Mouse (Mus musculus): Measurements from ENCODE around the gene Pdlim7.
A peak's percentile ranks its signal among the peaks of the same experiment; 100 is the strongest.

Gene Pdlim7

DNA sequence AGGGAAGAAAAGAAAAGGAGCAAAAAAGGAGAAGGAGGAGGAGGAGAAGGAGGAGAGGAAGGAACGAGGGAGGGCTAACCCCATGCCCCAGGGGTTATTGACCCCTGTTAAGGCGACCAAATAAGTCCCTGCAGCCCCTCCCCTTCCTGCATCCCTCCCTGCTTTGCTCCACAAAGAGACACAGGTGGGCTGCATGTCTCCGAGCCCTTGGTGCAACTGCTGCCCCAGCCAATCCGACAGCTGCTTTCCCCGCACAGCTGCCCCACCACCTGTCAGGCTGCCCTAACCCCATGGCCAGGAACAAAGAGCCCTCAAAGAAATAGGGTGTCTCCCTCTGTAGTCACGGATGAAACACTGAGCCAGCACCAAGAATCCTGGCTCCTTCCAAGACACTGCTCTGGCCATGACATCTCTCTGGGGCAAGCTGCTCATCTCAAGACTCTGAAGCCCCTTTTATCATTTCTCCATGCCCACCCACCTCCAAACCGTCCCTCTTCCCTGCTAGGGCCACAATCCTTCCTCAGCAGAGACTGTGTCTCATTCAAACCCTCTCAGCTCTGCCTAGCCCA lies 28.9 kb downstream of the Pdlim7 start:
- DNase-seq = no peak

DNA sequence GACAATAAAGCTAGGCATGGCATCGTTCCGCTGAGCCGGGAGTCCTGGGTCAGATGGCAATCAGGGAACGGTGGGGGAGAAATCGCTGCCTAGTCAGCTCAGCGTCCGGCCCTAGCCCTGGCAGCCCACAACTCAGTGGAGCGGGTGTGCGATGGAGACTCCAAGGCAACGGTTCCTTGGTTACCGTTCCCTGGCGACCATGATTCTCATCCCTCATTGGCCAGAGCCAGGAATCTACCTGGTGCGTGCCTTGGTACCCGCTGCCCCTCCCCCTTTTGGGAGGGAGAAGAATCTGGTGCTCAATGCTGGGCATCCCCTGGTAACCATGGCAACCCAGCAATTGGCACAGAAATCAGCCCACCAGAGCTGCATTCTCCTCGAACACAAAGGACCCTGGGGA lies 29.9 kb downstream of the Pdlim7 start:
- DNase-seq = no peak

DNA sequence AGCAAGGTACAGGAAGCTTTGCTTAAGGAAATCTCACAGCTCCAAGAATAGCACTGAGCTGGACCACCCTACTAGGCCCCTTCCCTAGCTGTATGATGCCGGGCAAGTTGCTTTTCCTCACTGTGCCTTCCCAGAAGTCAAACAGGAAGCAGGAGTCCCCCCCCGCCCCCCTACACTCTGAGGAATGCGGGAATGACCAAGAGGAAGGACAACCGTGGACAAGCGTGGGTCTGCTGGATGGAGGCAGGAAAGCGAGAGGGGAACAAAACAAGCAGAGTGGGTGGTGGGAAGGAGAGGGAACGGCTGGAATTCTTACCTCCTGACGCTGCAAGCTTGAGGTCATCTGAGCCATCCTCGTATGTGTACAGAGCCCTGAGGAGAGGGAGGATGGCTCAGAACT lies 30.4 kb downstream of the Pdlim7 start:
- DNase-seq = no peak

DNA sequence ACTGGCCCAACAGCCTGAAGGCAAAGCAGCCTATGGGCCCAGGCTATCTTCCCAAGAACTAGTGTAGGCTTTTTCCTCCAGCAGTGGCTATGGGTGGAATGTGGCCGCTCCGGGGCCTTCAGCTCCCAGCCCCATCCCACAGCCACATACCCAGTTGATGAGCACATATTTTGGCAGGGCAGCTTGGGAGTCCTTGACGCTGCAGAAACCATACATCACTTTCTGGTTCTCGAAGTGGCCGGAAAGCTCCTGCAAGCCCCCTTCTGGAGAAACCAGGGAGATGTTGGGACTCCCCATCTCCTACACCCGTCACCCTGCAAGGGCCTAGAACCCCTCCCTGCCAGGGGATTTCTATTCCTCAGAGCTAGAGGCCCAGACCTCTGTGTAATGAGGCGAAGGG lies 30.9 kb downstream of the Pdlim7 start:
- DNase-seq = no peak

DNA sequence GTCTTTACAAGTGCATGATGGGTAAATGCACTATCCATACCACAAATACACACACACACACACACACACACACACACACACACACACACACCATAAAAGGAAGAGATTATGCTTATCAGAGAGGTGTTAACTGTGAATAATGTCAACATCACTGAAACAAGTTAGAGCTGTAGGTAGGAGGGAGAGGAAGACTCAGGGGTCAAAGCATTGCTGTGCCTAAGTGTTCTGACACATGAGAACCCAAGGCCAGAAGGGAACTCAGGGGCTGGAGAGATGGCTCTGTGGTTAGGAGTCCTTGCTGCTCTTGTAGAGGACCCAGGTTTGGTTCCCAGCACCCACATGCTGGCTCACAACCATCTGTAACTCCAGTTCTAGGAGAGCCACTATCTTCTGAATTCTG lies 33.5 kb downstream of the Pdlim7 start:
- no peak for DNase-seq

DNA sequence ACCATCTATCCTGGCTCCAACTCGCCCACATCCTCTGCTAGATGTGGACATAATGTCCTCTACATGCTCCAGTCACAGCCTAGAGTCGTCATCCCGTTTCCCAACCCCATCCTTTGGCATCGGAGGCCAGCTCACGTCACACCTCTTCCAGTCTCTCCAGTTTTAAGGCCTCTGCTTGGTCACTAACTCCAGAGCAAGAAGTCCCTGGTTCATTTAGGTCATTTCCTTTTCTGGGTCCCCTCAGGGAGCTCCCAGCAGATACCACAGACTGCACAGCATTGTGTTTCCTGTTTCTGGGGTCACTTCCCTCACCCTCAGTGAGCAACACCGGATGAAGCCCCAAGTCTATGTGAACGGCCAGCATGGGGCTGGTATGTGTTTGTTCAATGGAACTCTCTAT lies 34.5 kb downstream of the Pdlim7 start:
- no peak for DNase-seq

DNA sequence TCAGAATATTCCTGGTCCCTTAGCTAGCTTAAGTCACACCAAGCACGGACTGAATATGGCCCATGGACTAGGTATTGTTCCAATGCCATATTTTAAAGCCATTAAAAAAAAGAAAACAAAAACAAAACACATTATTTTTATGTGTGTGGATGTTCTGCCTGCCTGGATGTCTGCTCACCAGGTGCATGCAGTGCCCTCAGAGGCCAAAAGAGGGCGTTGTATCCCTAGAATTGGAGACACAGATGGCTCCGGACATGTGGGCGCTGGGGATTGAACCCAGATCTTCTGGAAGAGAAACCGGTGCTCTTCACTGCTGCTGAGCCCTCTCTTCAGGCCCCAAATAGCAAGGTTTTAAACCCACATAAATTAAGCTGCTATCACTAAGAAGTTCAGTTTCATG lies 35.4 kb downstream of the Pdlim7 start:
- DNase-seq = no peak

DNA sequence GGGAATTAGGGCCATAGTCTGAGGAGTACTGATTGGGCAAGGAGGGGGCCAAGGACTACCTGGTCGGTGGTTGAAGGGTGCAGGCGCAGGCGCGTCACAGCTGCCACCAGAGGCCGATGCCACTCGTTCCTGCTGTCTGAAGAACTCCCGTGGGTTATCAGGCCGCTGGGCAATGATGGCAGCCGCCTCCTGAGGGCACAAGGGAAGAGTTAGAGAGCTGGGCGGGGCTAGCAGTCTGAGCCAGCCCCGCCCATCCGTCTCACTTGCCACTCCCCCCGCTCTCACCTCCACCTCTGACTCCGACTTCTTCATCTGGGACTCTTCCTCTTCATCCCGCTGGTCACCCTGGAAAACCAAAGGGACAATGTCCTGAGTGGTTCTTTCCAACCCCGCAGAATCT lies 36.0 kb downstream of the Pdlim7 start:
- DNase-seq = no peak

DNA sequence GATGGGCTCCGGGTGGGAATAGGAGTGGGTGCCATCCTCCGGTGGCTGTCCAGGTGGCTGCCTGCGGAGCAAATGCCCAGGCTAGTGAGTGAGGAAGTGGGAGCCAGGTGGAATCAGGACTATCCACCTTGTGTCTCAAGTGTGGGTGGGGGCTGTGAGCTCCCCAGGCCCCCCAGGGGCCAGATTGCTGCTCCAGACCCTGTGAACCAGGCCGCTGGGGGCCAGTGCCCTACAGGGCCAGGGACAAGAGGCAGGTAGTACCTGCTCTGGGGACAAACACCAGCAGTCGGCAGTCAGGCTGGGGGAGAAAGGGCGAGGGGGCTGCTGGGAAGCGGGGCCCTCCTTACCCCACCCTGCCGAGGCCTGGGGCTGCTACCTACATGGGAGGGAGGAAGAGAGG lies 37.2 kb downstream of the Pdlim7 start:
- DNase-seq = no peak

DNA sequence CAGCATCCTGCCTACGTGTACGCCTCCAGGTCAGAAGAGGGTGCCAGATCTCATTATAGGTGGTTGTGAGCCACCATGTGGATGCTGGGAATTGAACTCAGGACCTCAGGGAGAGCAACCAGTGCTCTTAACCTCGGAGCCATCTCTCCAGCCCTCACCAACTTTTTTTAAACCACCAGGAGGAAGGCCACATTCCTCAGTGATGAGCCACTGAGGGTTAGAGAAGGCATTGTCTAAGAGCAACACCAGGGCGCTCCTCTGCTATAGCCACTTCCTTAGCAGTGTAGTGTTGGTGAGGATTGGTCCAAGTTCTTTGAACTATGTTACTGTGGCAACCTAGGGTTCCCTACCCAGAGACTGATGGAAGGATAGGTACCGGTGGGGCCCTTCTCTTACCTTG lies 37.7 kb downstream of the Pdlim7 start:
- DNase-seq = no peak

DNA sequence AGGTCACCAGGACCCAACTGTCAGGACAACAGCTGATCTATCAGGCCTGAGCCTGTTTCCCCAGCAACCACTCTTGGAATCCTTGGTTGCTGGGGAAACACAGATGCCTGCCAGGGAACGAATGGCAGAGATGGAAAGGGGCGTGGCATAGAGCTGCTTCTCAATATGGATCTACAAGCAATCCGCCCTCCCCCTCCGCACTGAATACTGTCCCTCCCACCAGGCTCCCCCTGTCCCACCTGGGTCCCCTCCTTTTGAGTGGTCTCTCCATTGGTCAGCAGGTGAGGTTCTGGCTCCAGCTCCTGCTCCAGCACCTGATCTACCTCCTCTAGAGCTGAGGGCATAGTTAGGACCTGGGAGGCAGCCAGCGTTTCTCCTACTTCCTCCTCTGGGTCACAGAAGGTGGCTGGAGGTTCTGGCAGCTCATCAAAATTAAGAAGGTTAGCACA lies 38.8 kb downstream of the Pdlim7 start:
- no peak for DNase-seq

DNA sequence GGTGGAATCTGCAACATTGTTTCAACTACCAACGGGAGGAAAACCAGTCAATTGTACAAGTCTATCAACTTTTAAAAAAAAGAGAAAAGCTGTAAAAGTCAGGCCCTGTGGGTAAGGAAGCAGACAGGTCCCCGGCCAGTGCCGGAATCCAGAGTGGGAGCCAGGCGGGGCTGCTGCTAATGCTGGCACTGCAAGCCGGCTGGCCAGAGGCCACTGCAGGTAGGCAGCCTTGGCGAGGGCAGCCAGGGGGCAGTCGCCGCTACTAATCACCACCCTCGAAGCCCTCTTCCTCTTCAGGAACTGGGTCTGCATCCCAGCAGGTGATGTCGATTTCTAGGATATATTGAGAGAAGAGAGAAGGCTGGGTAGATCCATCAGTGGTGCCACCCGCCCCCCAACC lies 39.5 kb downstream of the Pdlim7 start:
- DNase-seq = no peak

DNA sequence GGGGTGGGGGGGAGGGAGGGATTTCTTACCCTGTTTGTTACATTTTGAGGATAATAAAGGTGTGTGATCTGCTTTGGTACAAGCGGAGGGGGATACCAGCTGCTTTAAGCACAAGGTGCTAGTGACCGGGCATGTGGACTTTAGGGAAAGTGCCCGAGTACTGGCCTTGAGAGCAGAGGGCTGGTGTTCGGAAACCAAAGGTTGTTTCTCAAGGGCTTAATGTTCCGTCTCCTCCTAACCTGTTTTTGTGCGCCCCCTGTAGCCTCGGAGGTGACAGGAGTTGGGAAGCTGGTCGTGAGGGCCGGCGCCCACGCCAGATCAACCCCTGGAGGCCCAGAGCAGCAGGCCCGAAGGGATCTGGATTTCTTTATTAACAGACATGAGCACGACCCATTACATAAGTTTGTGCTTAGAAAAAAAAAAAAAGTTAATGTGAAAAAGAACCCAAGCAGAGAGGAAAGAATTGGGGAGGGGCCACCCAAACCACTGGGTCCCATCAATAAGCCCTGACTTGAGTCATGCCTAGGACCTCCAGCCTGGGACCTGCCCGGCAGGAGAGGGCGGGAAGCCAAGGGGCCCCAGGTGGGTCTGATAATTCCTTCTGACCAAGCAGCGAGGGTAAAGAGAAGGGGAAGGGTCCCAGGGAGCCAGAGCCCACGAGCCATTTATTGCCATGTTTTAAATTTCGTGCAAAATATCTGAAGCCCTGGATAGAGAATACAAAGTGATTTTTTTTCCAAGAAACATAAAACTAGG lies 40.2 kb downstream of the Pdlim7 start:
- DNase-seq = no peak

DNA sequence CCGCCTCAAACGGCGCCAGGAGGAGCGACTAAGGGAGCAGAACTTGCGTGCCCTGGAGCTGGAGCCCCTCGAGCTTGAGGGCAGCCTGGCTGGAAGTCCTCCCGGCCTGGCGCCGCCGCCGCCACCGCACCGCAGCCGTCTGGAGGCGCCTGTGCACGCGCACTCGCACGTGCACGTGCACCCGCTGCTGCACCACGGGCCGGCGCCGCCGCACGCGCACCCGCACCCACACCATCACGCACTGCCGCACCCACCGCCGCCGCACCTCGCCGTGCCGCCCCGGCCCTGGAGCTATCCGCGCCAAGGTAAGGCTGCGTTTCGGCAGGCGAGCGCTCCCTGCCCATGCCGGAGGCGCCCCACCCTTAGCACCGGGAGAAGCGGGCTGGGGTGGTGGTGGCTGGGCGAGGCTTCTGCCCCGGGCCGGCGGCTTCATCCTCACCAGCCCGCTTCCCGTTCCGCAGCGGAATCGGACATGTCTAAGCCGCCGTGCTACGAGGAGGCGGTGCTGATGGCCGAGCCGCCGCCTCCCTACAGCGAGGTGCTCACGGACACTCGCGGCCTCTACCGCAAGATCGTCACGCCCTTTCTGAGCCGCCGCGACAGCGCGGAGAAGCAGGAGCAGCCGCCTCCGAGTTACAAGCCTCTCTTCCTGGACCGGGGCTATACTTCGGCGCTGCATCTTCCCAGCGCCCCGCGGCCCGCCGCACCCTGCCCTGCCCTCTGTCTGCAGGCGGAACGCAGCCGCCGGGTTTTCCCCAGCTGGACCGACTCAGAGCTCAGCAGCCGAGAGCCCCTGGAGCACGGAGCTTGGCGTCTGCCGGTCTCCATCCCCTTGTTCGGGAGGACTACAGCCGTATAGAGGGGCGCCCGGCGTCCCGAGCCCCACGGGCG lies 41.1 kb downstream of the Pdlim7 start:
- DNase-seq = peak; percentile 49 to 65

DNA sequence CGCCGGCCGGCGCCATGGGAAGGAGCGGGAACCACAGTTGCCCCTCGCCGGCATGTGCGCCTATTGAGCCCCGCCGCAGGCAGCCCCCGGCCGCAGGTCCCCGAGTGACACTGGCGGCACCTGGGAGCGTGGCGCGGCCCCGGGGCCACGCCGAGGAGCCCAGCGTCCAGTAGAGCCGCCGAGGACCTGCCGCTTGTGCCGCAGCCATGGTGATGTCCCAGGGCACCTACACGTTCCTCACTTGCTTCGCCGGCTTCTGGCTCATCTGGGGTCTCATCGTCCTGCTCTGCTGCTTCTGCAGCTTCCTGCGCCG lies 41.7 kb downstream of the Pdlim7 start:
- DNase-seq = no peak

DNA sequence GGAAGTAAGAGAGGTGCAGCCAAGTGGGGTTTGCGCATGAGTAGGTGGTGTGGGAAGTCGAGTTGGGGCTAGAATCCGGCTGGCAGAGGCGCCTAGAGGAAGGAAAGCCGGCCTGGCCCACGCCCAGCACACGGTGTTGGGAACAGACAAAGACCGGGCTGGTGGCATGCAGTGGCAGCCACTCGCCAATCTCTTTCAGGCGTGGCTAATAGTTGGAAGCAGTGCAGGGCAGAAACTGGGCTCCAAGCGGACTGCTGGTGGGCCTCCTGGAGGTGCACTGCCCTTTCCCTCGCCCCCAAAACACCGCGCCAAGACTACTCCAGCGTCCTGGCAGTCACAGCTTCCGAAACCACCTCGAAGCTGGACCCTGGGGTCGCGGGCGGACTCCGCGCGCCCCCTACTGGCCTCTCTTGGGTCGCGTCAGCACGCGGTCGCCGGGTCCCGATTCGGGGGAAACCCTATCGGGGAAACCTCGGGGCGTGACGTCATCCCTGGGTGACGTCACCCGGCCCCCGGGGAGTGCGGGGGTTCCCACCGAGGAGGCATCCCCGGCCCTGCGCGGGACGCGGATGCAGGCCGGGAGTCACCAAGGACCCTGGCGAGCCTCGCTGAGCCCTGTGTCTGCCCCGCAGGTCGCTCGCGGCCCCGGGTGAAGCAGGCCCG lies 42.2 kb downstream of the Pdlim7 start:
- DNase-seq = peak; percentile 80 to 89

DNA sequence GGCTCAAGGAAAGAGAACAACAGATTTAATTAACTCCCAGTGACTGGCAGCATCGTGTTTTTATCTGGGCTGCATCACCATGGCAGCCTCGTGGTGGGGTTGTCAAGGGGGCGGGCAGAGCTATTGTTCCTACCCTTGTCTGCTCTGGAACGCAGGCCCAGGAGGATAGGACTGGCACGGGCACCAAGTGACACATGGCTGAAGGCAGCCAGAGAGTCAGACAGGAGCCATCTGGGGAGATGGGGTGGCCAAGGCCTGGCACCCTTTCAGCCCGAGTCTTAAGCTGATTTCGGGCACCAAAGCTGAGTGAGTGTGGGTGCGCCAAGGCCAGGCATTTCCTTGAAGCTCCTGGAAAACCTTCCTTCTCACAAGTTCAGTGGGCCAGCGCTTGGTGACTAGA lies 43.1 kb downstream of the Pdlim7 start:
- DNase-seq = no peak

DNA sequence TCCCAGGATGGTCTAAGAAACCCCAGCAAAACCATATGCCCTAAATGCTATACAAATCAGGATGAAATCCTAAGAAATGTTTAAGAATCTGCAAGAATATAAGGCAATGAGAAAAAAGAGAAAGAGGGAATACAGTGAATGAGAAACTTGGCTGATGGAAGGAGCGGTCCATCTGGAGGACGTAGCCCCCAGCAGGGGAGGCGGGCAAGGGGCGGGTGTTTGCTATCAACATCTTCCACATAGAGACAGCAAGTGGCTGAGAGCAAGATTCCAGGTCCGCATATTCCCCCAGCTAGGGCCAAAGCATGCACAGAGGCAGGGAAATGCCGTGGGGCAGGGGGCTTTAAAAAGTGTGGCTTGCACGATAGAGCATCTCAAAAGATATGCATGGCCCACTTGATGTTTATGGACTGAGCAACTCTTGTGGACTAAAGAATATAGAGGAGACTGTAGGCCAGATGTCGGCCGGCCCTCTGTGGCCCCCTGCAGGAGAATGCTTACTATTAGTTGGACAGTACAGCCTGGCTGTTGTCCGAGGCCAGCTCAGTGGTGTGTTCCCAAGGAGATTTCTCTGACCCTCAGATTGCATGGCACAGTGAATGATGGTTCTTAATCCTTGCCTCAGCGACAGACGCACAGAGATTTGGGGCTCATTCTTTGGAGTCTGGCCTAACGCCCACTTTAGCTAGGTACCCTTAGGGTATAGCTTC lies 44.5 kb downstream of the Pdlim7 start:
- DNase-seq = peak in 1 of 2 experiments; percentile 59

DNA sequence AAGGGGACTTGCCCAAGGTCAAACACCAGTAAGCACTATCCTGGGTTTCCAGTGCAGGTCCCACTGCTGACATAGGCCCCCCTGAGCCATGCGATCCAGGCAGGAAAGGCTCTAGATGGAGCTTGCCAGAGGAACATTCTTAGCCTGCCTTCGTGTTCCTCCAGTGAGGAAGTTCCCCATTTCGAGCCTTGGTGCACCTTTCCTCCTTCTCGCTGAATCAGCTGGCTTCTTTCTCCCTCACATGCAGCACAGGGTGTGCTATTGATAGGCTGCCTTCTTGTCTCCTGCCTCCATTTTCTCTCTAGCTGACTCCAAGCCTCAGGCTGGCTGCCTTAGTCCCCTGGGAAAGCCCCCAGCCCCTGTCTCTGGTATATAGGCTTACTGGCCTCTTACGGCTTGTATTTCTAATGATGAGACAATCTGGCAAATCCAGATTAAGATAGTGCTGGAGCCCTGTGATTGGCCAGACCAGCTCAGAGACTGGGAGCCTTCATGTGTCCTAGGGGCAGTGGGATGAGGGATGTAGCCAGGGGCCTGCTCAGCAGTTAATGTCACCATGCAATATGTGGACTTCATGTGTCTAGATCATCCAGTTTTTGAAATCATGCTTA lies 47.5 kb downstream of the Pdlim7 start:
- no peak for DNase-seq

DNA sequence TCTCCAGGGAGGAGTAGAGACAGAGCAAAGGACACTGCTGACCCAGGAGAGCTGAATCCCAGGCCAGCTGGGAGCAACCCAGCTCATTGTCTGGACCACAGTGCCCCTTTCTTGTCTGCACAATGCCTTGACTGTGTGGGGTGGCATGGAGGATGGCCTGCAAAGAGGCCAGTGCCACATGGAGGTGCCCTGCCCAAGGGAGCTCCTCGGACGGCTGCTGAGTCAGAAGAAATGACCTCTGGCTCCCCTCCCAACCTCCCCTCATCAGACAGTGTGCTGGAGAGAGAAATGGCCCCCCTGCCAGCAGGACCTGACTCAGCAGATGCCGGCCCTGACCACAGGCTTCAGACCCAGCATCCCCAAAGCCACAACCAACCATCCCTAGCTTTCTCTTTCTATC lies 48.3 kb downstream of the Pdlim7 start:
- DNase-seq = no peak

DNA sequence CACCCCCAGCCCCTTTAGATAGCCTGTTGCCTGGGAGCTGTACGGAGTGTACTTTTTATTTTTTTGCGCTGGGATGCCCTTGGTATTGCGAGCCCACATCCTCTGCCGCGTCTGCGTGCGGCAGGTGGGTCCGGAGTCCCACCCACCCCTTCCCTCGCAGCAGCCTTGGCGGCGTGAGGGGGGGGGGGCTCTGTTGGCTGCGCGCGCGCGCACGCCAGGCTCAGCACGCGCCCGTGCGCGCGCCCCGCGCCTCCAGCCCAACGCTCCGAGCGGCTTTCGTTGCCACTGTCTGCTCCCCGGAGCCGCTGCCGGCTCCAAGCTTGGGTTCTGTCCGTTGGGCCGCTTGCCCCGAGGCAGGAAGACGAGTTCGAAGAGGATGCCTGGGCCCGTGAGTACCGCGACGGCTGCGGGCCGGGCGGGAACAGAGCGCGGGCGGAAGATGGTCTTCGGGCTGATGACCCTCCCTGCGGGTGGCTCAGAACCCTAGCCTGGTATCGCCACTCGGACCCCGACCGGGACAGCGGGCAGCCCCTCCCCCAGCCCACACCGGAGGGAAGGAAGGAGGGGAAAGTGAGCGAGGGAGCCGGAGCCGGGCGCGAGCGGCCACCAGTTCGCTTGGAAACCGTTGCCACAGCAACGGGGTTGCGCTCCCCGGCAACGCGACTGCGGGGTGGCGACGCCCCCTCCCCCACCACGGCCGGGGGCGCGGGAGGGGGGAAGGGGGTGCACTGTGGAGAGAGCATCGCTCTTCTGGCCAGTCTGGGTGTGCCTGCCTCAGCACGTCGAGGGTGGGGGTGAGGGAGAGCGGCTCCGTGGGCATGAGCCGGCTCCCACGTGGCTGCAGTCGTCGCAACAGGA lies 49.2 kb downstream of the Pdlim7 start, which contains the start of gene Prr7:
Prr7 (plus strand) TSS at position 241 of the 858 bp plus-strand sequence.
- peak; percentile 55 to 63 for DNase-seq
